Mouse (Mus musculus): ENCODE data around the gene Il27.

DNA sequence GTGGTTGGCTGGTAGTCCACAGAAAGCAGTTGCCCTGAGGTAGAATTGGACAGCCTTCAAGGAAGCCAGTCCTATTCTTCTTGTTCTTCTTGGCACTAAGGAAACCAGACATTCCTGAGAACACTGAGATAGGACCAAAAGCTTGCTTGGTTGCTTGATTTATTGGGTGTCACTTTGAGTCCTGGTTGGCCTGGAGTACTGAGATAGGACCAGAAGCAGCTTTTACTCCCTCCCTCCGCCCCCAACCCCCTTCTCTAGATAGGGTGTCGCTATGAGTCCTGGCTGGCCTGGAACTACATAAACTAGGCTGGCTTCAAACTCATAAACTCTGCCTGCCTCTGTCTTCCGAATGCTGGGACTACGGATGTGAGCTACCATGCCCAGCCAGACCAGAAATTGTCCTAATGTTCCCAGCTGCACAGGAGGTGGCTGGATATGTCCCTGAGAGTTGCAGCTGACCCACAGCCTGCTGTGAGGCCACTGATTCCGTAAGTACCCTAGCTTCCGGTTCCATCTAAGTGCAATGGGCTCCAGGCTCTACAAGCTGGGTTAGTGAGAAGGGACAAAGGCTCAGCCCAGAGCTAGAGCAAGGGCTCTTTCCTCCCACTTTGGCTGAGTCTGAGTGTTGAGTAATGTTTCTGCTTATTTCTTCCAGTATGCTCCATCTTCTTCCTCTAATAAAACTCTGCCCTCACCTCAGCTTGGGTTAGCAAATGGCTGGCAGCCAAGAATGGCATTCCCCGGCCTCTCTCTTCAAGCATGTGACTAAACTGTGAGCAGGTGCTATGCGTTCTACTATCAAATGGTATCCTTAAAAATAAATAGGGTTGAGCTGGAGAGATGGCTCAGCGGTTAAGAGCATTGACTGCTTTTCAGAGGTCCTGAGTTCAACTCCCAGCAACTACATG, 27.0 kb upstream of the Il27 start:
- TF ChIP-seq CTCF (IDR thresholded peaks at IDR 0.05; ENCODE audit: borderline replicate concordance, insufficient read depth, low read length) = no peak
- TF ChIP-seq POLR2A (IDR thresholded peaks at IDR 0.05; ENCODE audit: low read depth, low read length) = no peak; the same call in none of the 2 replicates

All from embryonic fibroblast, embryonic 13.5 days (primary cell).